Mouse (Mus musculus) layer of hippocampus, adult 6 months (tissue): Measurements from ENCODE around the gene Igfbpl1. TPM values are rescaled to one million over a fixed set of nuclear protein-coding genes. Genes with fewer than 3 reads are reported as not detected.

ENCODE experiments used
- long read RNA-seq, 2 experiments: library from polyadenylated mRNA; unstranded; transcript quantifications; one replicate each; pipeline ENCODE4 v2.0.0; 2019 to 2020
- polyA plus RNA-seq: library from polyadenylated mRNA; unstranded; fragments of <200 nt; fragmentation: Nextera tagmentation; gene quantifications from 2 replicates; pipeline ENCODE4 v1.2.3, GENCODE M21; 2021

Gene Igfbpl1
- polyA plus RNA-seq: 1.0 and 1.4 TPM in 2 replicates
- long read RNA-seq, experiment 1, partial matches to known transcripts: 1 of 1 reads
- long read RNA-seq, experiment 1, other reads (novel, unspliced or antisense): 0 of 1 reads
- long read RNA-seq, experiment 2, partial matches to known transcripts: 1 of 2 reads
- long read RNA-seq, experiment 2, other reads (novel, unspliced or antisense): 1 of 2 reads

GRCm38 (mm10) chr4:45826275-45827040 is at the start of gene Igfbpl1:
Igfbpl1 (minus strand) TSS chr4:45826923.

GRCm38 (mm10) chr4:45848109-45848824 is 21.5 kb upstream of the Igfbpl1 start, which contains the start of gene Stra6l:
Stra6l (plus strand) TSS chr4:45848664.

GRCm38 (mm10) chr4:45798964-45799363 is 27.8 kb downstream of the Igfbpl1 start, which contains the start of gene Aldh1b1:
Aldh1b1 (plus strand) TSS chr4:45799022.

Other genes starting within 250 kb of the Igfbpl1 start
- 8.6 and 9.8 TPM in 2 replicates for gene Aldh1b1, start 27.9 kb downstream of the Igfbpl1 start, polyA plus RNA-seq
- gene Stra6l, start 21.7 kb upstream of the Igfbpl1 start, polyA plus RNA-seq: 0.06 TPM in 1 of 2 replicates, not detected in the other
- 0.39 and 0.87 TPM in 2 replicates for gene Ccdc180, start 63.4 kb upstream of the Igfbpl1 start, polyA plus RNA-seq
- 12.2 and 14.7 TPM in 2 replicates for gene Tdrd7, start 138.4 kb upstream of the Igfbpl1 start, polyA plus RNA-seq
- 18.5 and 19.3 TPM in 2 replicates for gene Tmod1, start 212.0 kb upstream of the Igfbpl1 start, polyA plus RNA-seq